Mouse (Mus musculus): ENCODE measurements around the gene H3f3b.
A peak's percentile ranks its signal among the peaks of the same experiment; 100 is the strongest.
"Not testable (repeated sequence)": the region's sequence is repeated elsewhere in the genome, so short reads cannot be mapped to it uniquely, and the experiment has no call there.

The H3f3b gene

DNA sequence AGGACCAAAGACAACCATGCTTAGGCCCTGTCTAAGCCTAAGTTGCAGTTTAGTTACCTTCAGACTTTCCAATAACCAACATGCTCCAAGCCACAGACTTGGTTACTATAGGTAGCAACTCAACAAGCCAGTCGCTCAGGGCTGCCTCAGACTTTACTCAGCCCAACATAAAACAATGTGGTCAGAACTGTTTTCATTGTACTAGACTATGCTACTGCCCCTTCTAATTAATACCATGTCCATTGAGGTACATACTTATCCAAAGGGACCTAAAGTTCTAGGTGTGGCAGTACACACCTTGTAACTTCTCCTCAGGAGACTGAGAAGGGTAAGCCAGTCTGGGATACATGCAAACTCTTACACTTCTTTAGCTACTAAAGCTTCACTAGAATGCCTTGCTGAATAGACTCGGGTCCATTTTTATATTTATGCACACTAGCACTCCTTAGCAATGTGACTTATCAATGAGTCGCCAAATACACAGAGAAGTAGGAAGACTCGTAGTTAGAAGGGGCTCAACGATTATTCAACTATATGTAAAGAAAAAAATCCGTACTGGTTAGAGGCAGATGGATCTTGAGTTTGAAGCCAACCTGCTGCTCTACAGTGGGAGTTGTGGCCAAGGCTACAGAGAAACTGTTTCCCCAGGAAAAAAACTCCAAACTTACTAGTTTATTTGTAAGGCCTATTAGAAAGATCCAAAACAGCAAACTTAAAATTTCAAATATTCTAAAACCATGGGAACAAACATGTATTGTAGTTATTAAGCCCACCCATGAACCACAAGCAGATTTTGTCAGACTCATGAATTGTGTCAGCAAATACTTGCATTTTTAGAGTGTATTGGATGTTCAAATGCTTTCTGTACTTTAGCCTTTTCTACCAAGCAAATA lies 6.2 kb downstream of the H3f3b start:
- DNase-seq (ENCODE audit: low read depth), result peak; percentile 67

GRCm38 (mm10) chr11:116020519-116020922 lies 7.2 kb downstream of the H3f3b start:
- DNase-seq (ENCODE audit: low read depth), result peak; percentile 72

GRCm38 (mm10) chr11:116019976-116020411 lies 7.8 kb downstream of the H3f3b start:
- peak; percentile 55 for DNase-seq (ENCODE audit: low read depth)

DNA sequence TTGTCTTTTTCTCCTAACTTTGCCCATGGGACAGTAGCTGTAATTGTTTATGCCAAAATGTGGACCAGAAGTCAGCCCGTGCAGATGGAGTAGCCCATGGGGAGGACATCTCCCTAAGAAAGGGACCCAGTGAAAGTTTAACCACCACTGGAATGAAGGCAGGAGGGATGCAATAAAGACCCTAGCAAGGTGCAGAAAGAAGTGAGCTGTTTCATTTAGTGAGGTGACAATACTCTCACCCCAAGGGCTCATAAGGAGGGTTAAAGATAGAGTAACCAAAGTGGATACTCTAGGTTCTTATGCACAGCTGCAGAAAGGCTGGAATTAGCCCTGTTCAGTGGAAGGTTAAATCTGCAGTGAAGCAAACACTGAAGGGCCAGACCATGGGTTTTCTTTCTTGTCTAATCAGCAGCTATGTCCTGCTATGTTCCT lies 8.4 kb downstream of the H3f3b start:
- DNase-seq (ENCODE audit: low read depth), result no peak

DNA sequence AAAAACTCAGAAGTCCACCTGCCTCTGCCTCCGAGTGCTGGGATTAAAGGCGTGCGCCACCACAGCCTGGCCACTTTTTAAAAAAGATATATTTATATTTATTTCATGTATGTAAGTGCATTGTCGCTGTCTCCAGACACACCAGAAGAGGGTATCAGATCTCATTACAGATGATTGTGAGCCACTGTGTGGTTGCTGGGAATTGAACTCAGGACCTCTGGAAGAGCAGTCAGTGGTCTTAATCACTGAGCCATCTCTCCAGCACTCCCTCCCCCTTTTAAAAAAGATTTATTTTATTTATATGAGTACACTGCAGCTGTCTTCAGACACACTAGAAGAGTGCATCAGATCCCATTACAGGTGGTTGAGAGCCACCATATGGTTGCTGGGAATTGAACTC lies 8.9 kb downstream of the H3f3b start:
- not testable (repeated sequence) for DNase-seq (ENCODE audit: low read depth)

GRCm38 (mm10) chr11:116018106-116018505 lies 9.7 kb downstream of the H3f3b start:
- peak; percentile 85 for DNase-seq (ENCODE audit: low read depth)

GRCm38 (mm10) chr11:116014821-116015220 lies 12.9 kb downstream of the H3f3b start:
- DNase-seq (ENCODE audit: low read depth), result no peak

DNA sequence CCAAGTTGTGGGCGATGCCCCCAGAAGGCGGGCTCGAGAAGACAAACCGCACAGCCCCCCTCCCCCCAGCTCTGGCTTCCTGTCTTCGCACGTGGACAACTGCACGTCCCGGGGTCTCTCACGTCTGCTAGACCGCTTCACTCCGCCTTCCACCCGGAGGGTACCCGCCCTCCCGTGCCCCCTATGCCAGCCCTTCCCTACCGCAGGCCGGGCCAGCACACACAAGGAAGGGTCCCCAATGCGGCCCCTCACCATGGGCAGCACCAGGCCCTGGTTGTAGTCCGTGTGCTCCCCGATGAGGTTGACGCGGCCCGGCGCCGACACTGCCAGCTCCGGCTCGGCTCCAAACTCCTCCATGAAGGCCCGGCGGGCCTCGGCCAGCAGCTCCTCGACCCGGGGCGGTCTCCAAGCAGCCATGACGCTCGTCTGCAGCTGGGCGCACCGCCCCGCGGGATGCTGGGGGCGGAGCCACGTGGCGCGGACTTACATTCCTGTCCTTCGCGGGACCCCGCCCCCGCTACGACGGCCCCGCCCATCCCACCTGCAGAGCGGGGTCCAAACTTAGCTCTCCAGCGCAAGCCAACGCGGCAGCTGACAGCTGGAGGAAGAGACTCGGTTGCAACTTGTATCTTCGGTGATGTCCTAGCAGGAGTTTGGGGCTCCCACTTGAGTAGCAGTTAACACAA lies 15.4 kb downstream of the H3f3b start, which contains the start of gene Galk1:
Gene Galk1, minus strand, starts transcription at position 458 of the 686 bp plus-strand sequence.
- DNase-seq (ENCODE audit: low read depth), result peak; percentile 95

DNA sequence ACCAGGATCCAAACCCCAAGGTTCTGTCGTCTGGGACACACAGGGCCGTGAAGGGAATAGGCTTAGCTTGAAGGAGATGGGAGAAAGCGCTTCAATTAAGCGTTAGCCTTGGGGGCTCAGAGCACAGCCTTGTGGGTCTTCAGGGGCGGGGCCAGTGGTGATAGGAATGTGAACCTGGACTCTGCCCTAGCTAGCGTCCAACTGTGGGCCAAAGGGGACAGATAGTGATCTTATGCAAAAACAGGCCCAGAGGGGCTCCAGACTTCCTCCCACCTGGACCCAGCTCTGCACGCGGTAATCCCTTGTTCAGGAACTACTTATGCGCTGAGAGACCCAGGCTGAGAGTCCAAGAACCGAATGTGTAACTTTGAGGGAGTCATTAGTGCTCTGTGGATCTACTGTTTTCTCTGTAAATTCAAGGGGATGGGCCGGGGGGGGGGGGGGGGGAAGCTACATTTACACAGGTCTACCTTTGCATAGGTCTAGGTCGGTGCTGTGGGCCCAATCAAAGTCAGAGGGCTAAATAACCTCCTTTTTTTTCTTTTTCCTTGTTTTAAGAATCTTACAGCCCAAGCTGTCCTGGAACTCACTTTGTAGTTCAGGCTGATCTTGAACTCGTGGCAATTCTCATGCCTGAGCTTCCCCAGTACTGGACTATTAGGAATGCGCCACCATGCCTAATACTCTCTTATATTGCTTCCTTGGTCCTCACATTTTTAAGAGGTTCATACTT lies 16.1 kb downstream of the H3f3b start:
- no peak for DNase-seq (ENCODE audit: low read depth)

DNA sequence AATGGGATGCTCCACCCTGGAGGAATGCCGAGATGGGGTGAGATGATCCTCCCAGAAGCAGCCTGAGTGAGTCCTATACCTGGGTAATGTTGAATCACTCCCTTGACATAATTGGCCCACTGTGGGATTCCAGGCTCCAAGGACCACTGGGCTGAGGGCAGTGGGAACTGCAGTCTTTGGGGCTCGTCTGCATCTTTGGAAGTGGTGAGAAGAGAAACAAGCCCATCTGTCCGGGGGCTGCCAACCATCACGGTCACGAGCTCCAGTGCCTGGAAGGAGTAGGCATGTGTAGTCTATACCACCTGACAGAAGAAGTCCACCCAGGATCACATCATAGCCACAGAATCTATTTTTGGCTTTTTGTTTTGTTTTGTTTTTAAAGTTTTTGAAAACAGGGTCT lies 16.8 kb downstream of the H3f3b start:
- no peak for DNase-seq (ENCODE audit: low read depth)

- DNase-seq (ENCODE audit: low read depth), result no peak
Measured at GRCm38 (mm10) chr11:116010146-116010545, 17.6 kb downstream of the H3f3b start.

DNA sequence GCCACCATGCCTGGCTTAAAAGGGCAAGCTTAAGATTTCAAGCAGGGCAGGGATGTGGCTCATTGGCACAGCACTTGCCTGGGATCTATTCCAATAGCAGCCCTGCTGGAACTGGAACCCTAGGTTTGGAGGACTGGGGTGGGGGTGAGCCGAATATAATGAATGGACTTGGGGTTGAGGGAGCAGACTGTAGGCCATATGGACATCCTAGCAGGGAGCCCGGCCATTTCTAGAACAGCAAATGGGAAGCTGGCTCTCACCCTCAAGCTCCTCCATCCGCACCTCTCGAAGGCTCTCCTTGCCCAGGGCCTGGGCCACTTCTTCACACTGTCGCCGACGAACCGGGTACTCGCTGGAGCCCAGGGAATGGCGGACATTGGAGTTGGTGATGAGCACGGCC lies 18.1 kb downstream of the H3f3b start:
- no peak for DNase-seq (ENCODE audit: low read depth)

GRCm38 (mm10) chr11:116008832-116009375 lies 18.9 kb downstream of the H3f3b start:
- DNase-seq (ENCODE audit: low read depth), result no peak

GRCm38 (mm10) chr11:116008411-116008810 lies 19.4 kb downstream of the H3f3b start:
- no peak for DNase-seq (ENCODE audit: low read depth)

DNA sequence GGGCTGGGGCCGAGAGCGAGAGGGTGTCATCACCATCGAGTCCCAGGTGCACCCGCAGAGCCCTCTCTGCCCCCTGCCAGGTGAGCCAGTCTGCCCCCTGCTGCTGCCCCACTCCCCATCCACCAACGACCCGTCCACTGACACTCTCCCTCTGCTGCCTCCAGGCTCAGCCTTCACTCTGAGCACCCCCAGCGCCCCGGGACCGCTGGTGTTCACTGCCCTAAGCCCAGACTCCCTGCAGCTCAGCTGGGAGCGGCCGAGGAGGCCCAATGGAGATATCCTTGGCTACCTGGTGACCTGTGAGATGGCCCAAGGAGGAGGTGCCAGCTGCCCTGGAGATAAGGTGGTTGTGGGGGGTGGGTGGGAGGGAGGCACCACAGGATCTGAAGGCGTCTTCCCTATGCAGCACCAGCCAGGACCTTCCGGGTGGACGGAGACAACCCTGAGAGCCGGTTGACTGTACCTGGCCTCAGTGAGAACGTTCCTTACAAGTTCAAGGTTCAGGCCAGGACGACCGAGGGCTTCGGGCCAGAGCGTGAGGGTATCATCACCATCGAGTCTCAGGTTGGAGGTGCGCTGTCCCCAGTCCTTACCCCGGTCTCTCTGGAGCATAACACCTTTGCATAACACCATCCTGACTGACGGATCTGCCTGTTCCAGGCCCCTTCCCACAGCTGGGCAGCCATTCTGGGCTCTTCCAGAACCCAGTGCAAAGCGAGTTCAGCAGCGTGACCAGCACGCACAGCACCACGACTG lies 20.5 kb downstream of the H3f3b start:
- DNase-seq (ENCODE audit: low read depth), result no peak

GRCm38 (mm10) chr11:116005701-116006419 lies 21.9 kb downstream of the H3f3b start:
- no peak for DNase-seq (ENCODE audit: low read depth)

- peak; percentile 91 for DNase-seq (ENCODE audit: low read depth)
Measured at GRCm38 (mm10) chr11:116004840-116005700, 22.7 kb downstream of the H3f3b start.

DNA sequence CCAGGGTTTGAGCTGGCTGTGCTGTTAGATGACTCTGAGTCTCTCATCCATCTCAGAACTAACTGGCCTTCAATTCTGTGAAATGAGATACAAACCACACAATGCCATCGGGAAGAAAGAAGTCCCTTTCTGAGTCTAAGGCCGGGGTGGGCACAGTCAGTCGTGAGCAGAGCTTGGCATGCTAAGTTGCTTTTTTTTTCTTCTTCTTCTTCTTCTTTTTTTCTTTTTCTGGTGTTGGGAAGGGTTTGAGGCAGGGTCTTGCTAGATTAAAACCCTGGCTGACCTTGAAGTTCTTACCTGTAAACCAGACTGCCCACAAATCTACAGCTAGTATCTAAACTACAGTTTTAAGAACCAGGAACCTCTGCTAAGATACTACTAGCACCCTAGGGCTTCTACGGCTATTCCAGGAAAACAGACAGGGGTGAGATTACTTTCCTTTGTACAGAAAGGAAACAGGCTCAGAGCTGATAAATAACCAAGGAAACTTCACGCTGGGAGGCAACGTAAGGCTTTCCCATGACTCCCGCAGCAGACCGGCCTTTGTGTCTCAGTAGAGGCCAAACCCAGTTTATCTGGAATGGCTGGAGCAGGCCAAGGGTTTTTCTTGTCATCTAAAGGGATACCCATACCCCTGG lies 23.5 kb downstream of the H3f3b start:
- no peak for DNase-seq (ENCODE audit: low read depth)

DNA sequence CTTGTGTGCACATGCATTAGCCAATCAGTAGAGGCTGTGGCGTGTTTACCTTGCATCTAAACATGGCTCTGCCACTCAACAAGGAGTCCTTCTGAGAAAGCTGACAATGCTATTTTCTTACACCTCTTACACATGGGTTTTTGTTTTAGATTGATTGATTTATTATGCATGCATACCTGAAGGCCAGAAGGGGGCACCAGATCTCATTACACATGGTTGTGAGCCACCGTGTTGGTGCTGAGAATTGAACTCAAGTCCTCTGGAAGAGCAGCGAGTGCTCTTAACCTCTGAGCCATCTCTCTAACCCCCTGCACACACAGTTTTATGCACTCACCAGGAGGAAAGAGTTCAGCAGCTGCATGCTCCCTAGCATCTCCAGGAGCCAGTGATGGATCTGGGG lies 24.9 kb downstream of the H3f3b start:
- DNase-seq (ENCODE audit: low read depth), result no peak
